Mouse (Mus musculus): Measurements from ENCODE around the gene Paqr7.

DNA sequence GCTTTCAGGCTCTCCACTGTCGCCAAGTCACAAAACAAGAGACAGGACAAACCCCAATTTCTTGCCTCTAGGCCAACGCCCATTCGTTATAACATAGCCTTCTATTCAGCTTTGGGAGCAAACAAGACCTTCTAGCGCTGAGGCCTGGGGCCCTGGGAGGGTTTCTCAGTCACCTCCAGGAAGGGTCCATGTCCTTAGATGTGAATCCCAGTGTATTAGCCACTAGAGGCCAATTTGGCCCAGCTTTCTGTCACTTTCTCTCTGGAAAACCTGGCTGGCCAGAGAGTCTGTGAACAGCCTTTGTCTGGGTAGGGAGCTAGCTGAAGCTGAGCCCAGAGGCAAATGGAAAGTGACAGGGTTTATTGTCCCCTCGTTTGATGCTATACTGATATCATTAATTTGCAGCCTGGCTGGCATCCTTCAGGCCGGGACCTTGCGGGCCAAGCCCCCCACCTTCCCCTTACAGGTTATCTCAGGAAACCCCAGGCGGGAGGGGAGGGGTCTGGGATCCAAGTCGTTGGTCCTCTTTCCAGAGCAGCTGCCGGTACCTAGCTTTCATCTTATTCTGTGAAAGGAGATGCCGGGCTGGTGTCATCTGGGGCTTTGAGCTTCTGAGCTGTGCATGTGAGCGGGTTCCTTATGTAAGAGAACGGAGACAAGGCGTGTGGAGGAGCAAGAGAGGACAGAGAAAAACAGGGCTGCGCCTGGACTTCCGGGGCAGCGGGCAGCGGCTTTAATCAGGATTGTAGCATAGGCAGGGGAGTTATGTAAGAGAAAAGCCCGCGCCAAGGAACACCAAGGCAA lies 45.9 kb upstream of the Paqr7 start:
- TF ChIP-seq CTCF (conservative IDR thresholded peaks at IDR 0.05; ENCODE audit: insufficient read depth, insufficient read length, low read depth, low read length), result no peak
- TF ChIP-seq POLR2A (IDR thresholded peaks at IDR 0.05; ENCODE audit: low read depth, low read length), result no peak

Measured in kidney, adult 2 months (tissue).